Mouse (Mus musculus) neutrophil, adult 83 days (primary cell): Measurements from ENCODE around the gene Supt5. TPM values are rescaled to one million over a fixed set of nuclear protein-coding genes. Genes with fewer than 3 reads are reported as not detected.

Experiments
- total RNA-seq, 2 experiments: library from RNA; stranded (reverse); gene quantifications; one replicate each; pipeline ENCODE4 v1.2.4; 2023

The Supt5 gene
- 10 to 100 TPM; 72.6 to 73.5 TPM for total RNA-seq

DNA sequence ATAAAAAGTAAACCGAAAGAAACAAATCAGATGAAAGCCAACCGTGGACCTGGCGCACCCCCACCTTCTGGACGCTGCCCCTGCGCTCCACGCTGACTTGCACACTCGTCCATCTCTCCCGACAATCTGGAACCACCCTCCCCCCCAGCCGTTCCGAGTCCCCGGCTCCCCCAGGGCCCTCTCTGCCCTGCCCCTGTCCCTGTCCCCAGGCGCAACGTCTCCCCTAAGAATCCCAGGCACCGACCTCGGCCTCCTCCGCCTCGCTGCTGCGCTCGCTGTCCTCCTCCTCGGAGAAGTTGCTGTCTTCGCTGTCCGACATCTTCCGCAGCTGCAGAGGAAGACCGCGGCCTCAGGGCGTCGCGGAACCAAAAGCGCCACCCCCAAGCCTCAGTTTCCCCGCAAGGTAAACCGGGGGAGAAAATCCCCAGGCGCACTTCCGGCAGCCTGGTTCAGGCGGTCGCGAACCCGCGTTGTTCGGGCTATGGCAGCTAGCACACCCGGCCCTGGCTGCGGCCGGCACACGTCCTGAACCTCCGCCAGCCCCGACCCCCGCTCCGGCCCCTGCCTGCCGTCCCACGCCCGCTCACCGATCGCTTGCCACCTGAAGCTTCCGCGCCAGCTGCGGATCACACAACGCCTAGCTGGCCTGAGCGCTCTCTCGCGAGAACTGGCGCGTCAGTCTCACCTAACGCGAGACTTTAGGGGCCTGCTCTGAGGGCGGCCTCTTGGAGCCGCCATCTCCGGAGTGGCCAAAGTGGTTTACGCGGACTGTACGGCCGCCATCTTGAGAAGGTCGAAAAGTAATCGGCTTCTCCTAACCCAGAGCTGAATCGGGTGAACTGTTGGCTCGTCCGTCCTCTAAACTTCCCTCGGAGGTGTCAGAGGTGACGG, at the start of gene Supt5:
Supt5 (minus strand) TSS at position 639 of the 891 bp plus-strand sequence.

DNA sequence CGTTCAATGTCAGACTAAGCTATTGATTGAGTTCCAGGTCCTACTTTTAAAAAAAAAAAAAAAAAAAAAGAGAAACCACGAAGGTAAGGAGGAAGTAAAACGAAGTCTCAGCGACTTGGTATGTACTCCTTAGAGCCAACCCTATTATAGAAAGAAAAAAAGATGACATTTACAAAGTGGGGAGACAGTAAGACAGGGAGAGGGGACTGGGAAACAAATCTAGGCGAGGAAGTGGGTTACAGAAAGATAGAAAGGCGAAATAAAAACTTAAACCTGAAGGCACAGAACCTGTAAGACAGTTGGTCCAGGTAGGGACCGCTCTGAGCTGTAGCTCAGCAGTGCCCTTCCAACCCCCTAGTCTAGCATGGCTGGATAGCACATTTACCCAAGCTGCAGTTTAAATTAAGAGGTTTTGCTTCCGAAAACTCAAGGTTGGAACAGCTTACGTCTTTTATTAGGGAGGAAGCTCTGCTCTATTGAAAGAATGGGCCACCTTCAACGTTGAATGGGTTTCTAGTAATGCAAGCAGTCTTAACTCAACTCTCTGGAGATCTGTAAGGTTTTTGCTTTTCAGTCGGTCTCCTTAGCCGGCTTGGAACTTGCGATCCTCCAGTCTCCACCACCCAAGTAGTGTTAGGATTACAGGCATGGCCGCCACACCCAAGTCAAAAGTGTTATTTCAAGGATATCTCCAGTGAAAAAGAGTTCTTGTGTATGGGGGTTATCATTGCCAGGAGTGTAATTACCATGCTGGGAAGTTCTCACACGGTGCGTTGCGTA, 41.9 kb upstream of the Supt5 start, which contains the start of gene Zfp36:
Zfp36 (minus strand) TSS at position 17 of the 780 bp plus-strand sequence.

DNA sequence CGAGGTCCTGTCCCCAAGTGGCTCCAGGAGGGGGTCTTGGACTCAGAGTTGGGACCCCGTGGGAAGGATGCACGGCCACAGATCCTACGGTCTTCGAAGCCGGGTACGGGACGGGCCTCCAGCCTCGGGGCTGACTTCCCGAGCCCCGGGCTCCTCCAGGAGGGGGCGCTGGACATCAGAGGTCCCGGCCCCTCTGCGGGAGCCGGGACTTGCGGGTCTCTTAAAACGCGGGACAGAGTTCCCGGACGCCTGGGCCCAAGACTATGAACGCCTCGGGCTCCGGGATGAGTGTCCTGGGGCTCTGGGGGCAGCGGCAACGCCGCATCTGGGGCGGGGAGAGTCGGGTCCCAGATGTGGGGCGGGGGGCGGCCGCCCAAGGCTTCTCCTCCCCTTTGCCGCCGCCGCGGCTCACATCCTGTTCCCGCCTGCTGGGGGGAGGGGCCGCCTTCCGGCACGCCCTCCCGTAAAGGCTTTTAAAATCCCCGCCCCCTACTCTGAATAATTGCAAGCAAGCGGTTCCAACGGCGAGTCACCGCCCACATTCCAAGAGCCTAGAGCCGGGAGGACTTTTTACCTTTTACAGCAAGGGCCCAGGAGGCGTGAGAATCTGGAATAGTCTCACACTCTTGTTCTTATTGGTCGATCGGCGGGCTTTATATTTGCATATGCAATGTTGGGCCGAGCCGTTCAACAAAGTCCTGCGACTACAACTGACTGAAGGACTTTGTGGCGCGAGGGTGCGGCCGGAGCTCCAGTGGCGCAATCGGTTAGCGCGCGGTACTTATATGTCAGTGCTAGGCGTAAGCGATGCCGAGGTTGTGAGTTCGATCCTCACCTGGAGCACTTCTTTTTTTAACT, 33.9 kb upstream of the Supt5 start, which contains the start of gene Plekhg2:
Plekhg2 (minus strand) TSS at position 349 of the 858 bp plus-strand sequence.

DNA sequence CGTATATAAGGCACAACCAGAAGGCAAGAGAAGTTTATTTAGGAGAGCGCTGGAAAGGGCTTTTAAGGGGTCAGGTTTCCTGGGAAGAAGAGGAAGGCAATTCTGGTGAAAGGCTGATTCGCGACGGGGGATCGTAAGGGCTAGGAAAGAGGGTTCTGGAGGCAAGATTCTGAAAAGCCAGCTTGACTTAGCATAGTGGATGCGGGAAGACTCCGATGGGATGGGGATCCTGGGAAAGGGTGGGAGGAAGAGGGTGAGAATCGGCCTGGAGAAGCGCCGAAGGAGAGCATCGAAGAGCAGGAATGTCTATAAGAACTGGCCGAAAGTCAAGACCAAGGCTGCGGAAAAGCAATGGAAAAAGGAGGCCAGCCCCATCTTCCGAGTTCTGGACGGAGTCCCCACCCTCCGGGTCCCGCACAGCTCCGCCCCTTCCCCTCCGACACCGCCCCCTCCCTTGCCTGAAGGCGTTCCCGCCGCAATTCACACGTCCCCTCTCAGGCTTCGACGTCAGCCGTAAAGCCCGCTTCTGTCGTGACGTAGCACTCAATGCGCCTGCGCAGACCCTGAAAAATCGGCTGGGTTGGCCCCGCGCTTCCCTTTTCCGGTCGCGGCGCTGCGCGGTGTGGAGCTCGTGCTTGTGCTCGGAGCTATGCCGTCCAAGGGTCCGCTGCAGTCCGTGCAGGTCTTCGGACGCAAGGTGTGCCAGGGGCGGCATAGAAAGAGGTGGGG, 11.8 kb upstream of the Supt5 start, which contains the start of gene Rps16:
Rps16 (plus strand) TSS at position 498 of the 729 bp plus-strand sequence.

DNA sequence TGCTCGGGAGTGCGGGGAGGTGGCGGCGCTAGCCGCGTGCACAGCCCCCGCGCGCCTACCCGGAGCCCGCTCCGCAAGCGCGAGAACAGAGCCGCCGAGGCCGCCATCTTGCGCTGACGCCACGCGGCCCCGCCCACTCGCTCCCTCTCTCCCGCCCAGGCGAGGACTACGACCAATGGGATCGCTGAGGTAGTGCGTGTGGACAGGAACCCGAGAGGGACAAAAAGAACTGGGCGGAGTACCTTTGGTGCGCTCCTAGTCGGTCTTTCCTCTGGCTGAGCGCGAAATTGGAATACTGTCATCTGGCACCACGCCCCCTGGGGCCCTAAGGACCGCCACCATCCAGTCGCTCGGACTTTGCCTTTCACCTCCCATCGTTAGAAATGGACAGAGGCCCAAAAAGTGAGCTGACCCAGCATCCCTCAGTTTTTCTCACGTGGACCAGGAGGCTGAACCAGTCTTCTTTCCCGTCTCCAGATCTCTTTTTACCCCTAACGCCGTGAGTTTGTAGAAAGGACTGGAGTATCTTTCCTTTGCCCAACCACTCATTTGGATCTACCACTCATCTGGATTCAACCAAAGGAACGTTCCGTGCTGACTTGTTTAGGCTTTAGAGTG, 26.5 kb downstream of the Supt5 start, which contains the start of gene Timm50:
Timm50 (minus strand) TSS at position 147 of the 618 bp plus-strand sequence.

DNA sequence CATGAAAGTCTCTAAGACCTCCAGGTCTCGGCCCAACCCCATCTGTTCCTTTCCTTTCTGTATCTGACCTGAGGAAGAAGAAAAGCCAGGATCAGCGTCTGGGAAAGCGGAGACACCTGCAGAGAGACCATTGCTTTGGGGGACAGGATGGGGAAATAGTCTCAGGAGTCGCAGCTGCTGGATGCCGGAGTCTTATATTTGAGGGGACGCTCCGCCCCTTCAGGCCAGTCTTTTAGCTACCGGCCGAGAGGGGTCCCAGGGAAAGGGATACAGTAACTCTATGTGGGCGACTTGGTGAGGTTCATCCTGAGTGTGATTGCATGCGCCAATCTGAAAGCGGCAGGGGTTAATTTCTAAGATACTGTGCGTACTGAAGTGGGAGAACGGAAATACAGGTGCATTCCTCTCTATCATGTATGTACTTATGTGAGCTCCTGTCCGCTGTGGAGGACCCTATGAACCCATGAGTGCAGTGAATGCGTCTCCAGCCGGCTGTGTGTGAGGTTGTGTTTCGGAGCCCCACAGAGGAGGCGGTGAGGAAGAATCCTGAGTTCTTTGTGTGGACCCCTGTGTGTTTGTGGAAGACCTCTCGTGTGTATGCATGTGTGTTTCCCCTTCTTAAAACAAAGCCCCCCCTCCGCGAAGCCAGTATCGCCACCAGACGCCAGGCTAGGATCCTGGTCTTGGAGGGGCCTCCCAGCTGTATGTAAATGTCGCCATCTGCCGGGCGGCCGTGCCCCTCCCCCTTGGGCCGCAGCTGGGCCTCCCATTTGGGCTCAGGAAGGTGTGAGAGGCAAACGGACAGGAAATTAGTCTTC, 36.7 kb downstream of the Supt5 start, which contains the start of gene Dll3:
Dll3 (minus strand) TSS at position 623 of the 818 bp plus-strand sequence.

DNA sequence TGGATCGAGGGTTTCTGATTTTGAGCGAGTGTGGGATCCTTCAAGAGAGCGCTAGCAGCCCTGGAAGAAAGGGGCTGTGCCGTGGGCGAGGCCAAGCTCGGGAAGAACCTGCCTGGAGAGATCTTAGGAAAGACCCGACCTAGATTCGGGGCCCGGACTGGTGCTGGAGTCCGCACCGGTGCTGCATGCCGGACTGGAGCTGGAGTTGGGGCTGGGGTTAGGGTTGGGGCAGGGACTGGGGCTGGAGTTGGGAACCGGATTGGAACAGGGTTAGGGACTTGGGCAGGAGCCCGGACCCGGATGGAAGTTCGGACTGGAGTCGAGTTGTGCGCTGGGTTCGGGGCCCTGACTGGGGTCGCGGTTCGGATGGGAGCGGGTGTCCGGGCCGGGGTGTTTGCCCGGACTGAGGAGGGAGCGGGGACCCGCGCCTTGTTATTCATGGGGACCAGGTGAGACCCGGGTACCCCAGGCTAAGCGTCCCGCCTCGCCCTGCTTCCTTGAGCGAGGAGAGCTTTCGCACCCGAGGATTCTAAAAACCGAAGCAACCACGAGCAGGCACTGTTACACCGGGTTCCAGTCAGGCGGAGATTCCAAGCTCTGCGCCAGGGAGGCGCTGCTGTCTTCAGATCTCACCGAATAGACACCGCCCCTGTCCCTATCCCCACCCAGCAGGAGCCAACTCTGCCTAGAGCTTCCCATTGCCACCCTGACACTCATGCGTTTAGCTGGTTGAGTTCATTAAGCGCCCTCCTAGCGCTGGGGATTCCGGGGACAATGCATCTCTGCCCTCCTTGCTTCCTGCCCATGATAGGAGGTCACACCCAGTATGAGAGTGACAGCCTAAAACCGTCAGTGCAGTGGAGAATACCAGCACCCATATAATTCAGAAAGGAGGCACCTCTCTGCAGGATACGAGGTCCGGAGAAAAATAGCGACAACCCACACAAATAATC, 47.6 kb downstream of the Supt5 start, which contains the start of gene Selenov:
Selenov (minus strand) TSS at position 549 of the 953 bp plus-strand sequence.

DNA sequence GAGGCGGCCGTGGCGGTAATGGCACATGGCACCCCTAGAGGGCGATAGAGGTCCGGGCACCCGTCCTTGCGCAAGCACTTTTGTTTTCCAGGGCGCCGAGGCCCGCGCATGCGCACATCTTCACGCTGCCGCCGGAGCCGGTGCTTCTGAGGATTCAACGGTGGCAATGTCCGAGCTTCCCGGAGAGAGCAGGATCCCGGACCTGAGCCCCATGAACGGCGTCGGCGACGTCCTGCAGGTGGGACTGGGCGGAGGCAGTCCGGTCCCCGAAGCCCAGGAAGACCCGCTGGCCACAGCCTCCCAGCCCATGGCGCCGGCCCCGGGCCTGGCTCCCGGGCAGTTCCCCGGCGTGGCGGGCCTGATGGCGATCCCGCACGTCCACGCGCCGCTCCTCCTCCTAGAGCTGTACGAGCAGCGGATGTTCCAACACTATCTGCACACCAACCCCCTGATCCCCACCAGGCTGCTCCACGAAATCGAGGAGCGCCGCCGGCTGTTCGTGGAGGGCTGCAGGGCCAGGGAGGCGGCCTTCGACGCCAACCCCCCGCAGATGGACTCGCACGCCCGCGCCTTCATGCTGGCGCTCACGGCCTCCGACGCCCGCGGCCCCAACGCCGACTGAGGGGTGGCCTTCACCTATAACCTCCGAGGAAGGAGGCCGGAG, 60.8 kb downstream of the Supt5 start, which contains the start of gene Eid2b:
Eid2b (plus strand) TSS at position 125 of the 664 bp plus-strand sequence.

DNA sequence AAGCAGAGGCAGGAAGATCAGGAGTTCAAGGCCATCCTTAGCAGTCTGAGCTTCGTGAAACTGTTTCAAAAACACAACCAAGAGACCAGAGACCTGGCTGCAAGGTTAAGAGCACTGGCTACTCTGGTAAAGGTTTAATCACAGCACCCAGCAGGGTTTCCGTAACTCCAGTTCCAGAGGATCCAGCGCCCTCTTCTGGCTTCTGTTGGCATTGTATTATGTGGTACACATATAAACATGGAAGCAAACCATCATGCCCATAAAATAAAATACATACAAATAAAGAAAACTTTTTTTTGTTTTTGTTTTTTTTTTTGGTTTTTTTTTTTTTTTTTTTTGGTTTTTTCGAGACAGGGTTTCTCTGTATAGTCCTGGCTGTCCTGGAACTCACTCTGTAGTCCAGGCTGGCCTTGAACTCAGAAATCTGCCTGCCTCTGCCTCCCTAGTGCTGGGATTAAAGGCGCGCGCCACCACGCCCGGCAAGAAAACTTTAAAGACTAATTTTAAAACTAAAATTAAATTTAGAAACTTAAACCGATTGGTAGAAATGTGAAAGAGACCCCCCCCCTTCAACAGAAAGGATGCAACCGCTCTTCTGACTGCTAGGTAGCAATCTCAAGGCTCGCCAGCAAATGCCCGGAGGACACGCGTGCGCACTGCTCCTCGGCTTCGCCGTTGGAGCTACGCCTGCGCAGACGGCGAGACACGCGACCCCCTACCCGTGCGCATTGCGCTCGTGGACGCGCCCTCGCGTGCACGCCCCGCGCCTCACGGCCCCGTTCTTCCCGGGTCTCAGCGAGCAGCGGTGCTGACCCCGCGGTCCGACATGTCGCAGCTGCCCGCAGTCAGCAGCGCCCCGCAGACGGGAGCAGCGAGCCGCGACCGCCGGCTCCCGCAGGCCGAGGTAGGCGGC, 71.2 kb downstream of the Supt5 start, which contains the start of gene Eid2:
Eid2 (plus strand) TSS at position 753 of the 913 bp plus-strand sequence.

Other genes with a start within 250 kb of the Supt5 start
- not detected for gene 9530053A07Rik, start 209.3 kb downstream of the Supt5 start, total RNA-seq
- gene Fbl, start 169.0 kb downstream of the Supt5 start, total RNA-seq = 10 to 100 TPM; 69.9 to 73.1 TPM
- gene Dyrk1b, start 159.3 kb downstream of the Supt5 start, total RNA-seq = 10 to 100 TPM; 11.1 to 13.9 TPM
- 1 to 10 TPM; 1.2 to 1.5 TPM for gene Eid2, start 70.9 kb downstream of the Supt5 start, total RNA-seq
- 1 to 10 TPM; 4.5 to 4.7 TPM for gene Eid2b, start 61.0 kb downstream of the Supt5 start, total RNA-seq
- not detected for gene Selenov, start 47.6 kb downstream of the Supt5 start, total RNA-seq
- gene Dll3, start 36.5 kb downstream of the Supt5 start, total RNA-seq = not detected
- 10 to 100 TPM; 24.3 to 28.2 TPM for gene Timm50, start 26.7 kb downstream of the Supt5 start, total RNA-seq
- 1,000 to 10,000 TPM; 1,040 to 1,142 TPM for gene Rps16, start 11.9 kb upstream of the Supt5 start, total RNA-seq
- gene Plekhg2, start 33.9 kb upstream of the Supt5 start, total RNA-seq = 10 to 100 TPM; 25.8 to 27.0 TPM
- gene Zfp36, start 41.5 kb upstream of the Supt5 start, total RNA-seq = 1,000 to 10,000 TPM; 2,020 to 2,166 TPM
- 10 to 100 TPM in 1 of 2 experiments, 1 to 10 TPM in 1; 7.4 to 10.8 TPM for gene Med29, start 54.0 kb upstream of the Supt5 start, total RNA-seq
- 10 to 100 TPM; 59.0 to 65.3 TPM for gene Paf1, start 54.2 kb upstream of the Supt5 start, total RNA-seq
- gene Gmfg, start 98.7 kb upstream of the Supt5 start, total RNA-seq = 100 to 1,000 TPM; 506 TPM
- gene Lrfn1, start 113.2 kb upstream of the Supt5 start, total RNA-seq = 1 to 10 TPM; 4.0 TPM
- gene Ifnl2, start 171.7 kb upstream of the Supt5 start, total RNA-seq = not detected
- gene Ifnl3, start 184.1 kb upstream of the Supt5 start, total RNA-seq = not detected
- gene Sycn, start 202.1 kb upstream of the Supt5 start, total RNA-seq = not detected
- gene Nccrp1, start 208.5 kb upstream of the Supt5 start, total RNA-seq = under 1 TPM; 0.22 to 0.44 TPM